Mouse (Mus musculus): ENCODE measurements around the gene Rgs16. TPM values are rescaled to one million over a fixed set of nuclear protein-coding genes. Genes with fewer than 3 reads are reported as not detected.

Gene Rgs16
- total RNA-seq (2021) = 1 to 10 TPM; 7.2 to 7.8 TPM

- intact Hi-C loops (cut with DNase I) = loop anchor here (10.0 kb wide), 1 partner anchor 255 kb away; the partner anchor contains the start of gene Dhx9
These were observed at the start of gene Rgs16 for GRCm38 (mm10) chr1:153740145-153740544. Gene Rgs16 (plus strand): TSS chr1:153740349.

GRCm38 (mm10) chr1:153692526-153692925 lies 47.6 kb upstream of the Rgs16 start:
- no peak for DNase-seq
- intact Hi-C loops (cut with DNase I) = no loop called here

More at GRCm38 (mm10) chr1:153740145-153740544, at the start of gene Rgs16:
- DNase-seq = peak; percentile 81

GRCm38 (mm10) chr1:153694372-153695120 lies 45.6 kb upstream of the Rgs16 start:
- no peak for DNase-seq
- intact Hi-C loops (cut with DNase I) = no loop called here

GRCm38 (mm10) chr1:153695398-153695797 lies 44.8 kb upstream of the Rgs16 start:
- intact Hi-C loops (cut with DNase I) = no loop called here
- DNase-seq = peak; percentile 61

GRCm38 (mm10) chr1:153696093-153696492 lies 44.1 kb upstream of the Rgs16 start:
- intact Hi-C loops (cut with DNase I) = no loop called here

GRCm38 (mm10) chr1:153696541-153696940 lies 43.6 kb upstream of the Rgs16 start:
- DNase-seq = no peak
- intact Hi-C loops (cut with DNase I) = no loop called here

More at GRCm38 (mm10) chr1:153696093-153696492, 44.1 kb upstream of the Rgs16 start:
- no peak for DNase-seq

- intact Hi-C loops (cut with DNase I) = no loop called here
- DNase-seq = peak; percentile 29
These were observed 42.4 kb upstream of the Rgs16 start for GRCm38 (mm10) chr1:153697581-153698251.

- no peak for DNase-seq
- intact Hi-C loops (cut with DNase I) = no loop called here
These were observed 41.7 kb upstream of the Rgs16 start for GRCm38 (mm10) chr1:153698311-153699084.

GRCm38 (mm10) chr1:153700448-153701063 lies 39.6 kb upstream of the Rgs16 start:
- intact Hi-C loops (cut with DNase I) = no loop called here
- DNase-seq = no peak

GRCm38 (mm10) chr1:153701461-153701860 lies 38.7 kb upstream of the Rgs16 start:
- no peak for DNase-seq
- intact Hi-C loops (cut with DNase I) = no loop called here

GRCm38 (mm10) chr1:153702166-153702852 lies 37.8 kb upstream of the Rgs16 start:
- intact Hi-C loops (cut with DNase I) = no loop called here
- DNase-seq = no peak

GRCm38 (mm10) chr1:153702853-153703410 lies 37.2 kb upstream of the Rgs16 start:
- DNase-seq = no peak
- intact Hi-C loops (cut with DNase I) = no loop called here

GRCm38 (mm10) chr1:153703445-153703991 lies 36.6 kb upstream of the Rgs16 start:
- intact Hi-C loops (cut with DNase I) = no loop called here
- peak; percentile 65 for DNase-seq

GRCm38 (mm10) chr1:153704174-153704573 lies 36.0 kb upstream of the Rgs16 start:
- intact Hi-C loops (cut with DNase I) = no loop called here
- peak; percentile 70 for DNase-seq

- DNase-seq = peak; percentile 31
- intact Hi-C loops (cut with DNase I) = no loop called here
These were observed 35.2 kb upstream of the Rgs16 start for GRCm38 (mm10) chr1:153704996-153705395.

- DNase-seq = no peak
- intact Hi-C loops (cut with DNase I) = no loop called here
These were observed 31.5 kb upstream of the Rgs16 start for GRCm38 (mm10) chr1:153708626-153709025.

- no peak for DNase-seq
- intact Hi-C loops (cut with DNase I) = no loop called here
These were observed 30.7 kb upstream of the Rgs16 start for GRCm38 (mm10) chr1:153709451-153709850.

- intact Hi-C loops (cut with DNase I) = no loop called here
- no peak for DNase-seq
These were observed 28.4 kb upstream of the Rgs16 start for GRCm38 (mm10) chr1:153711544-153712262.

- intact Hi-C loops (cut with DNase I) = no loop called here
- DNase-seq = no peak
These were observed 27.5 kb upstream of the Rgs16 start for GRCm38 (mm10) chr1:153712633-153713032.

All from left cerebral cortex, postnatal 4 days (tissue).